Mouse (Mus musculus) cortical plate, adult 2 months (tissue): ENCODE results near the gene Setd3.

Experiments
- CTCF ChIP-seq: fragments of 200-500 bp; IDR thresholded peaks from 2 replicates; pipeline ENCODE4 v1.5.1; 2011; ENCODE audit warnings: mild to moderate bottlenecking, control low read depth, low read length; ENCODE audit not compliant: insufficient read depth; ENCODE audit errors: extremely low read depth
- POLR2A ChIP-seq: fragments of 200-500 bp; IDR thresholded peaks from 2 replicates; pipeline ENCODE4 v1.6.1; 2011; ENCODE audit warnings: mild to moderate bottlenecking, low read length, control low read depth; ENCODE audit not compliant: insufficient read depth; ENCODE audit errors: extremely low read depth

DNA sequence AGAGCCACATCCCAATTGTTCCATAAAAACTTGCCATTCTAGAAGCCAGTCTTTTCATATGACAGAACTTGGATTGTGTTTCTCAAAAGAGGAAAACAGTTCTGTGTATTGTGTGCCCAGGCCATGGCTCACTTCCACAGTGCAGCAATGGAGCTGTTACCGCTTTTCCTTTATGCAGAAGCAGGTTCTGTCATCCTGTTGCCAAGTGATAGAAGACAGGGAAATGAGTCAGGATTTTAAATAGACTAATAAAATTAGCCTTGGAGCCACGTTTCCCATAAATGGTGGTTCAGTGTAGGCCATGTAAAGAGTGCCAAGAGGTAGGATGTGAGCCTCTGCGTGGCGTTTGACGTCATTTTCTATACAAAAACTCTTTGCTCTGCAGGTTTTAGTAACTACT, 14.8 kb upstream of the Setd3 start:
- TF ChIP-seq POLR2A (no peak), CTCF (no peak)
